Mouse (Mus musculus) layer of hippocampus, adult 8-10 months (tissue): ENCODE data around the gene Cd300lg. TPM values are rescaled to one million over a fixed set of nuclear protein-coding genes. Genes with fewer than 3 reads are reported as not detected.
A peak's percentile ranks its signal among the peaks of the same experiment; 100 is the strongest.

Source experiments
- DNase-seq, 2 experiments: peaks; one replicate each; pipeline ENCODE4 v3.0.0; 2022; ENCODE audit warnings: low spot score in 2 of 2
- total RNA-seq, 4 experiments: library from RNA; stranded (reverse); gene quantifications; 2 replicates each; pipeline ENCODE4 v1.2.4; 2022

Gene Cd300lg
- total RNA-seq, 4 experiments from 2014 or later = not detected

DNA sequence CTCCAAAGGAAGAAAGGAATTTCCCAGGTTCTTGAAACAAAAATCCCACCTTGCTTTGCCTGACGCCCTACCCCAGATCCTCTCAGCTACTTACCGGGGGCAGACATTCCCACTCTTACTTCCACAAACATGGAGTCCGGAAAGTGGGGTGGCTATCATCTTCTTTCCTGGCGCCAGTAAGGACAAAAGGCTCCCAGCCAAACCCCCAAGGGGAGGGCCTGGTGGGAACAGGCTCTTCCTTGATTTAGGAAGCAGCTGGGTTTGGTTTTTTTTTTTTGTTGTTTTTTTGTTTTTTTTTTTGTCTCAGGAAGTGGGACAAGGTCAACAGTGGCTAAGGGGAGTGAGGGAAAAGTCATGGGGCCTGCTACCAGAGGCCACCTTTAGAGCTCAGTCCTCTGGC lies 10.2 kb downstream of the Cd300lg start:
- DNase-seq = no peak

DNA sequence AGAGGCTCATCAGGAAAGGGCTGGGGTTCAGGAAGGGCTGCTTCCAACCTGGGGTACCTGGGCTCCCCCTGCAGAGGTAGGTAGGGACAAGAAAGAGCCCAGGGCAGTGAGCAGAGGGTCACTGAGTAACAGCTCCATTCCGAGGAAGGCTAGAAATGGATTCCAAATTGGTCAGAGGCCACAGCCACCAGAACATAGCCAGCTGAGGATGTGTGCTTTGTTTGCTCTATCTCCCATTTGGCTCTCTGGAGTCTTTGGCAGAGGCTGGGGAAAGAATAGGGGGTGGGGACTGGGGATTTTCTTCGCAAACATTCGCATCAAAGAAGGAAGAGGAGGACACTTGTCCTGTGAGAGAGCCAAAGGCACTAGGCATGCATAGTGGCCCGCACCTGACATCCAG lies 10.6 kb downstream of the Cd300lg start:
- no peak for DNase-seq

- no peak for DNase-seq
Observed at GRCm38 (mm10) chr11:102052697-102053096, 11.4 kb downstream of the Cd300lg start.

DNA sequence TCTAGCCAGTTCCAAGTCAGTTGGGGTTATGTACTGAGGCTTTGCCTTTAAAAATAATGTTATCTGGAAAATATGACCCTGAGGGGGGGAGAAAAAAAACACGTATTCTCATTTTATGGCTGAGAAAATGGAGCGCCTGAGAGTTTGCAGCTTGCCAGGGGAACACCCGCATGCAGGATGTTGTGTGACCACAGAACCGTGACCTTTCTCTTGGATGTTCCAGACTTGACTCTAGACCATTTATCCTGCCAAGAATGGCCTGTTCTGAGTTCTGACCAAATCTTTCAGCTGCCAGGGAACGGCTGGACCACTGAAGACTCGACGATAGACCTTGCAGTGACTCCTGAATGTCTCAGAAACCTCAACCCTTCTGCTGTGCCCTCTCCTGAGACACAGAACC lies 11.9 kb downstream of the Cd300lg start:
- no peak for DNase-seq

GRCm38 (mm10) chr11:102053847-102054246 lies 12.5 kb downstream of the Cd300lg start:
- DNase-seq = peak in 1 of 2 experiments; percentile 56

GRCm38 (mm10) chr11:102061236-102061940 lies 20.1 kb downstream of the Cd300lg start:
- peak; percentile 70 to 82 for DNase-seq

DNA sequence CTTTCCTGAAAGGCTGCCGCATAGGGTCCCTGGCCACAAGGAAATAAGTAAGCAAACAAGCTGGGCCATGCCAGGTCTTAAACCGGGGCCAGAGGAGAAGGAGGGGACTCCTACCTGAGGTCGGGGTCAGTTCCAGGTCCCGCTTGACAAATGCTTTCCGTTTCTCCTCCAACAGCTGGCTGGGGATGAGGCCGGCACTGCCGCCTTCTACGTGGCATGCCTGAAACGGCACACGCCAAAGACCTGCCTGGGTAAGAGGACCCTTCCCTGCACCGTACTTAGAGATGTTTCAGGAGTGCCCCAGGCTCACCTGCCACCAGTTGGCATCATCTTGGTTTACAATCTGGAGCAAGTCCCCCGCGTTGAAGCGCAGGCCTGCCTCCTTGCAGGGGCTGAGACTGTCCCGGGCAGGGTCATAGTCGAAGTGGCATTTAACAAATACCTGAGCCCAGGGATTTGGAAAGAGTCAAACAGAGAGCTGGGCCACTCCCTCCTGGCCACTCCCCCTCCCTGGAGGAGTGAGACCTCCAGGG lies 20.7 kb downstream of the Cd300lg start:
- DNase-seq = no peak

GRCm38 (mm10) chr11:102063076-102063475 lies 21.8 kb downstream of the Cd300lg start:
- DNase-seq = no peak

GRCm38 (mm10) chr11:102068969-102069368 lies 27.7 kb downstream of the Cd300lg start:
- DNase-seq = no peak

DNA sequence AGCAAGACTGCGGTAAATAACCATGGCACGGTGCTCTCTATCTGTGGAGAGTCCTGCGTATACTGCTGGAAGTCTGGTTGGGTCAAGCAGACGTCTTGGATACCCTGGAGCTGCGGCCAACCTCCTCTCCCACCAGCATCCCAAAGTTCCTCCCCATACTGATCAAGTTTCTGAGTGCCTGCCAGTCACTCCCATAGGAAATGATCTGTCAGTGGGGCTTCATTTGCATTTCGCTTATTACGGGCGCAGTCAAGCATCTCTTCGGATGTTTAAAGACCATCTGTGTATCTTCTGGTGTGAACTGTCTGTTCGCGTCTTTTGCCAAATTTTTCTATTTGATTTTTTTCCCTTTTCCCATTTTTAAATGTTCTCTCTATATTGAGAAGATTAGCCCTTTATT lies 28.3 kb downstream of the Cd300lg start:
- peak in 1 of 2 experiments; percentile 53 for DNase-seq

DNA sequence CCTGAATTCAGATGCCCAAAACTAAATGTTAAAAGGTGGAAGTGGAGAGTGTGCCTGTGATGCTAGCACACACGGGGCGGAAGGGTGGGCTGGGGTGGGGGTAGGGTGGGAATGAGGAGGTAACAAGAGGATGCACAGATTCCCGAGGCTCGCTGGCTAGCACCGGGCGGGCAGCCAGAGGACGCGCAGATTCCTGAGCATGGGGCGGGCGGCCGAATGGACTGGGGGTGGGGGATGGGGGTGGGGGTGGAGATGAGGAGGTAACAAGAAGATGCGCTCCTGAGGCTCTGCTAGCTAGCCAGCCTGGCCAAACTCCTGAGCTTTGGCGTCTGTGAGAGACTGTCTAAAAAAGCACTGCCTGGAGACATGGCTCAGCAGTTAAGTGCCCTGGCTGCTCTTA lies 29.1 kb downstream of the Cd300lg start:
- no peak for DNase-seq

DNA sequence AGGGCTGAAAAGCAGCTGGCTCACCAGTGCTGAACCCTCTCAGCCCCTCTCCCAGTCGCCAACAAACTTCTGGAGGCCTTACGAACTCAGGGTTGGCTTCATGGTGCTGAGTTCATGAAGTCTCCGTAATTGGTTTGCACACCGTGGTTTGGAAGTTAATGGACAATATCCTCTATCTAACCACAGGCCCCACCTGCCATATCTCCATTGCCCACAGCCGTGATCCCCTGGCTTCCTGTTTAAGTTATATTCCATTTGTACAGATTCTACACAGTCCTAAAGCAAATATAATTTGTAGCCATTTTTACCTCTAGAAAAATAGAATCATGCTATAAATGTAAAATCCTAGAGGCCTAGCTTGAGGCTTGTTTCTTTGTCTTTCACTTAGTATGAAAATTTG lies 31.4 kb downstream of the Cd300lg start:
- DNase-seq = no peak

DNA sequence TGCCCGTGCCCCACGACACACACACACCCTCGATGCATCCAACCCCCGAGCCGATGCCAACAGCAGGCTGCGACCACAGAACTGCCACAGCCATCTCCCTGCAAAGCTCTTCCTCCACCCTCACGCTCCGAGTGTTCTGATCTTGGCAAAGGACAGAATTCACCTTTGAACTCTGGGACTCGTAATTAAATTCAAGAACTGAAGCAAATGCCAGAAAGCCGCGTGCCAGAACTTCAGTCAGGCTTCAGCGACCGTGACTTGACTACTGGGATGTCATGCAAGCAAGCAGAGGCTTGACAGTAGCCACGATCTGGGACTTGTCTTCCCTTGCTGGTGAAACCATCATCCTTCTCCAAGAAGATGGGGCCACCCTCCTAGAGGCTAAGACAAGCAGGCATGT lies 32.4 kb downstream of the Cd300lg start:
- DNase-seq = no peak

GRCm38 (mm10) chr11:102082322-102082721 lies 41.0 kb downstream of the Cd300lg start:
- peak; percentile 78 to 80 for DNase-seq

DNA sequence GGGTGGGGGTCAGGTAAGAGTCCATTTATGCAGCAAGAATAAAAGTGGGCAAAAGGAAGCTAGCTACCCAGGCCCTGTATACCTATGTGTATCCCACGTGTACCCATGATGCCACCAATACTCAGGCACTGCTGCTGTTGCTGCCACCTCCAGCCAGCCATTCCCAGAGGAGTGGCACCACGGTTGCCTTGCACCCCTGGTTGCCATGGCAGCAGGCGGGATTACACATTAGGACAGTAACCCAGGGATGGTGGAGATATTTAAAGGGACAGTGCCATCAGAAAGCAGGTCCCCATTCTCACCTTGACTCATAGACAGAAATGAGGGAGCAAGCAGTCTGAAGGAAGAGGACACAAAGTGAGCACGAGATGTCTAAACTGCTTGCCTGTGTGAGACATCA lies 41.9 kb downstream of the Cd300lg start:
- DNase-seq = peak in 1 of 2 experiments; percentile 26

DNA sequence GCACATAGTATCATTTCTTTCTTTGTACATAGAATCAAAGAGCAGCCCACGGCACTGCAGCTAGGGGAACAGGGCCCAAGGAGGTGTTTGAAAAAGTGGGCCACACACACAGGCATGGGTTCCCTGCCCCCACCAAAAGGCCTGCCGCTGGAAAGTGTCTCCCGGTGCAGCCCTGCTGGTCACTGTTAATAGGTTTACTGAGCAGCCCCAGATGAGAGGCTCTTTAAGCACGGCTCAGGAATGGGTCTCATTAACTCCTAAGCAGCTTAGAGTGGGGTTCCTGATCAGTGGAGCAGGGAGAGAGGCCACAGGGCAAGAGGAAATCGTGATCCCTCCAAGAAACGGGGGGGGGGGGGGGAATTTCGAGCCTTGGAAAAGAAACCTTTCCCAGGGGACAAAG lies 42.9 kb downstream of the Cd300lg start:
- DNase-seq = no peak

GRCm38 (mm10) chr11:102086331-102086730 lies 45.0 kb downstream of the Cd300lg start:
- peak; percentile 68 to 76 for DNase-seq

DNA sequence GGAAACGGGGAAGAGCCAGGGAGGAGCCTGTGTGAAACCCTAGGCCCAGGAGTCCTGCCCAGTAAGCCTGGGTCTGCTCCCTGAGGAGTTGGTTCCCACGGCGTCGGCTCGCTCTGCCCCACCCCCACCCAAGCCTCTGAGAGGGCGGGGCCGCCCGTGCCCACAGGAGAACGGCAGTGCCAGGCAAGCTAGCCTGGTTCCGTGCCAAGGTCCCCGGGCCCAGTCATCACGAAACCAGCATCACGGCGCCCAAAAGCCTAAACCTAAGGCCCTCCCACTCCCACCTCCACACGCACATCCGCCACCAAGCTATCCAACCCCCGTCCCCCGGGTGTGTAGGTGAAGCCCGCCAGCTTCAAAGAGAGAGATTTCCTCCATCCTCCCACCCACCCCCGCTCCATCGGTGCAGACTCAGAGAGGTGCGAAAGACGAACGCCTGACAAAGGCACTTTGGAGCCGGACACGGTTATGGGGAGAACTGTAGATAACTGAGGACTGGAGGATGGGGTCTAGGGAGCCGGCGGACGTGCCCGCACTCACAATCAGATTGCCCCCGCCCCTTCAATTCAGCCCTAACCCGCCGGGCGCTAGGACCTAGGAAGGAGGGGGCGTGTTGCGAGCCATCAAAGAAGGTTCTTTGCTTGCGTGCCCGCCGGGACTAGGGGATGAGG lies 45.9 kb downstream of the Cd300lg start:
- peak; percentile 84 to 86 for DNase-seq

GRCm38 (mm10) chr11:102087931-102088898 lies 46.9 kb downstream of the Cd300lg start, which contains the start of gene Mpp2:
Gene Mpp2 (minus strand): TSS chr11:102088515.
- DNase-seq = peak; percentile 60 to 78

- DNase-seq = peak; percentile 56 to 67
Observed at GRCm38 (mm10) chr11:102089088-102089808, 47.9 kb downstream of the Cd300lg start.

- no peak for DNase-seq
Observed at GRCm38 (mm10) chr11:102095676-102096075, 54.4 kb downstream of the Cd300lg start.
